Mouse (Mus musculus): ENCODE data around the gene Coro1b.

DNA sequence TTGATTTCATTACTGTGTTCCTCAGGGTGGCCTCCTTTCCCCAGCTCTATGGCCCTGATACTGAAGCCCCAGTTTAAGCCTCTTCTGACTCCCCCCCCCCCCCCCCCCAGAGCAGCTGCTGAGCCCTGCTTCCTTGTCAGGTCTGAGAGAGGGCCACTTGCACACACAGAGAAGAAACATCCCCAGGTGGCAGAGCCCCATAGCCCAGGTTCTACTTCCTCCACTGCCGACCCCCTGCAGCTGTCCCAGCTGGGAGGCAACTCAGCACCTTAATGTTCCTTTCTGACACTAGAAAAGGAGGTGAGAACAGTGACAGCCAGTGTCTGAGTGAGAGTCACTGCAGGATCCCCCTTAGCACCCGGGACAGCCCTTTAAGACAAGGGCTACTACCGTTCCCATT, 44.6 kb upstream of the Coro1b start:
- TF ChIP-seq POLR2A (IDR thresholded peaks at IDR 0.05; ENCODE audit: low read depth, low read length) (no peak), CTCF (IDR thresholded peaks at IDR 0.05; ENCODE audit: borderline replicate concordance, insufficient read depth, low read length) (no peak)
